In the genomic region with DNA sequence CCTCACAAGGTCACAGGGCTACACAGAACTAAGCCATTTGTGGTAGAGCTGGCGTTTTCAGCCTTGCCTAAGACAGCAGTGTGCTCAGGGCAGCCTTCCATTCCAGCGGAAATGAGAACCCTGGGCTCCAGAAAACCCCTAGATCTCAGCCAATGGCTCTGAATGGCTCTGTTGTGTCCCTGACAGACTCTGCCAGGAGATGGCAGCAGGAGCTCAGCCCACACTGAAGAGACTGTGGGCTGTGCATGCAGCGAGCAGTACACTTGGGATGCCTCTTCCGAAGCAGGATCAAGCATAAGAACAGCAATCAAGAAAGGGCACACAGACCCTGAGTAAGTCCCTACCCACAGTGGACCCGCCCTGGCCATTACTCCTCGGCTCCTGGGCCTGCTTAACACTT, we compare ENCODE assay signal across 7 mouse cellular contexts.
DNase-seq lines count a peak whose midpoint lies in the region; ATAC-seq and TF ChIP-seq lines count a peak whose summit lies in the region.
"Not testable (repeated sequence)": the region's sequence is repeated elsewhere in the genome, so short reads cannot be mapped to it uniquely, and the experiment has no call there.

No protein-coding gene starts in this region.

- not testable (repeated sequence) for DNase-seq in embryonic facial prominence, embryonic 11.5 days (ENCODE audit: low spot score); limb, embryonic 14.5 days (ENCODE audit: low spot score); neural tube, embryonic 11.5 days (ENCODE audit: low spot score)

- H3K9ac ChIP-seq in embryonic facial prominence, embryonic 11.5 days (replicated peaks; ENCODE audit: low read length); forebrain, embryonic 16.5 days (replicated peaks; ENCODE audit: low read depth, low read length); intestine, embryonic 15.5 days; limb, embryonic 14.5 days (ENCODE audit: low read depth, low read length, severe bottlenecking); neural tube, embryonic 11.5 days (ENCODE audit: low read length): not testable (repeated sequence)

- not testable (repeated sequence) for H3K4me1 ChIP-seq in embryonic facial prominence, embryonic 11.5 days (ENCODE audit: control insufficient read depth, insufficient read depth, low read length); forebrain, embryonic 16.5 days (replicated peaks; ENCODE audit: control insufficient read depth, insufficient read depth, low read length); intestine, embryonic 15.5 days (replicated peaks); limb, embryonic 14.5 days (ENCODE audit: control insufficient read depth, insufficient read depth, low read length); neural tube, embryonic 11.5 days (ENCODE audit: control insufficient read depth, insufficient read depth, low read length)

- H3K9me3 ChIP-seq in embryonic facial prominence, embryonic 11.5 days (replicated peaks; ENCODE audit: control insufficient read depth, low read length); forebrain, embryonic 16.5 days (ENCODE audit: control insufficient read depth, low read length); intestine, embryonic 15.5 days; limb, embryonic 14.5 days (ENCODE audit: control insufficient read depth, low read length); neural tube, embryonic 11.5 days (ENCODE audit: control insufficient read depth, low read length): not testable (repeated sequence)

- ATAC-seq in embryonic facial prominence, embryonic 11.5 days (replicated peaks; ENCODE audit: insufficient number of reproducible peaks, low FRiP score, low TSS enrichment, low read depth): peak; percentile 81
- peak; percentile 98 for ATAC-seq in forebrain, embryonic 16.5 days
- peak; percentile 88 to 89 for ATAC-seq in hematopoietic stem cell, adult 5-6 weeks (replicated peaks in 1 of 2; ENCODE audit: insufficient read depth in 1 of 2, low FRiP score in 2 of 2, low TSS enrichment in 1 of 2, low read depth in 1 of 2, poor library complexity in 2 of 2, severe bottlenecking in 2 of 2)
- peak; percentile 84 for ATAC-seq in intestine, embryonic 15.5 days
- peak; percentile 86 for ATAC-seq in limb, embryonic 14.5 days (ENCODE audit: low FRiP score, low read depth)
- peak; percentile 94 for ATAC-seq in megakaryocyte progenitor cell, adult 5-6 weeks (replicated peaks; ENCODE audit: poor library complexity)
- ATAC-seq in neural tube, embryonic 11.5 days (ENCODE audit: insufficient read depth, low FRiP score, low TSS enrichment): peak; percentile 68; the same call in 1 of the 2 replicates

- H3K27ac ChIP-seq in embryonic facial prominence, embryonic 11.5 days (replicated peaks; ENCODE audit: low read depth, low read length); forebrain, embryonic 16.5 days (ENCODE audit: low read length); intestine, embryonic 15.5 days; limb, embryonic 14.5 days (replicated peaks; ENCODE audit: low read depth, low read length); neural tube, embryonic 11.5 days (ENCODE audit: low read depth, low read length): not testable (repeated sequence)

- H3K4me3 ChIP-seq in embryonic facial prominence, embryonic 11.5 days (ENCODE audit: low read depth, low read length); forebrain, embryonic 16.5 days (replicated peaks; ENCODE audit: low read length); intestine, embryonic 15.5 days (replicated peaks); limb, embryonic 14.5 days (replicated peaks; ENCODE audit: low read length); neural tube, embryonic 11.5 days (ENCODE audit: low read depth, low read length): not testable (repeated sequence)

- no CpG with 5 or more reads among the region's 6 CpGs for WGBS in embryonic facial prominence, embryonic 11.5 days
- no CpG with 5 or more reads among the region's 6 CpGs for WGBS in forebrain, embryonic 16.5 days
- no CpG with 5 or more reads among the region's 6 CpGs for WGBS in intestine, embryonic 15.5 days
- WGBS in limb, embryonic 14.5 days: no CpG with 5 or more reads among the region's 6 CpGs
- no CpG with 5 or more reads among the region's 6 CpGs for WGBS in neural tube, embryonic 11.5 days

- H3K27me3 ChIP-seq in embryonic facial prominence, embryonic 11.5 days (ENCODE audit: control insufficient read depth, insufficient read depth, low read length); forebrain, embryonic 16.5 days (replicated peaks; ENCODE audit: control insufficient read depth, insufficient read depth, low read length); intestine, embryonic 15.5 days (replicated peaks); limb, embryonic 14.5 days (ENCODE audit: control insufficient read depth, insufficient read depth, low read length); neural tube, embryonic 11.5 days (ENCODE audit: control insufficient read depth, insufficient read depth, low read length): not testable (repeated sequence)

- not testable (repeated sequence) for H3K4me2 ChIP-seq in embryonic facial prominence, embryonic 11.5 days (ENCODE audit: low read depth, low read length); forebrain, embryonic 16.5 days (ENCODE audit: low read length); intestine, embryonic 15.5 days (replicated peaks); limb, embryonic 14.5 days (replicated peaks; ENCODE audit: low read depth, low read length, severe bottlenecking); neural tube, embryonic 11.5 days (ENCODE audit: low read depth)

- H3K36me3 ChIP-seq in embryonic facial prominence, embryonic 11.5 days (replicated peaks; ENCODE audit: control insufficient read depth, insufficient read depth, low read depth, low read length); forebrain, embryonic 16.5 days (ENCODE audit: control insufficient read depth, insufficient read depth); intestine, embryonic 15.5 days; limb, embryonic 14.5 days (ENCODE audit: control insufficient read depth, insufficient read depth, low read length); neural tube, embryonic 11.5 days (ENCODE audit: control insufficient read depth, insufficient read depth, low read length): not testable (repeated sequence)

- not testable (repeated sequence) for TF ChIP-seq POLR2A in limb, embryonic 14.5 days (IDR thresholded peaks at IDR 0.05; ENCODE audit: borderline replicate concordance, extremely low read depth, insufficient read depth, insufficient read length)
